Mouse (Mus musculus): ENCODE measurements around the gene Sult5a1.
"Not testable (repeated sequence)": the region's sequence is repeated elsewhere in the genome, so short reads cannot be mapped to it uniquely, and the experiment has no call there.

Sult5a1 gene

GRCm38 (mm10) chr8:123135406-123135805 lies 22.7 kb downstream of the Sult5a1 start:
- no peak for DNase-seq (ENCODE audit: low spot score)

DNA sequence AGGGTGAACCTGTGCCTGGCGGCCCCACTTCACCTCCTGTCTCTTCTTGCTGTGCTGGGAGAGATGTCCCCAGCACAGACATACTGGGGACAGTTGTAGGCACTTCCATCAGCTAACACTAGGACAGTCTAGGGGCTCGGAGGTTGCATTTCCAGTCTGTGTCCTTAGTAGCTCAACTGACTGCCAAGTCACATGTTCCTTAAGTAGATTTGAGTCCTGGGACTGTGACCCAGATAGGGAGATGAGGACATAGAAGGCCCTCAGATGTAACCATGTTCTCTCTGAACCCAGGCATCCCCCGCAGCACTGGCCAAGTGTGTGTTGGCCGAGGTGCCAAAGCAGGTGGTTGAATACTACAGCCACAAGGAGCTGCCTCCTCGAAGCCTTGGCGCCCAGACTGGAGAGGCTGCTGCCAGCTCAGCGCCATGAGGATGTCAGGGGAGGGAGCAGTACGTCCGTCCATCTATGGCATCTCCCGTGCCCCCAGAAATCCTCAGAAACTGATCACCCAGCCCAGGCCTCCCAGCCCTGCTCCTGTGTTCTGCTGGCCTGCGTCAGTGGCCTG lies 23.9 kb downstream of the Sult5a1 start:
- DNase-seq (ENCODE audit: low spot score), result no peak

- DNase-seq (ENCODE audit: low spot score), result no peak
Observed at GRCm38 (mm10) chr8:123132953-123133352, 25.2 kb downstream of the Sult5a1 start.

DNA sequence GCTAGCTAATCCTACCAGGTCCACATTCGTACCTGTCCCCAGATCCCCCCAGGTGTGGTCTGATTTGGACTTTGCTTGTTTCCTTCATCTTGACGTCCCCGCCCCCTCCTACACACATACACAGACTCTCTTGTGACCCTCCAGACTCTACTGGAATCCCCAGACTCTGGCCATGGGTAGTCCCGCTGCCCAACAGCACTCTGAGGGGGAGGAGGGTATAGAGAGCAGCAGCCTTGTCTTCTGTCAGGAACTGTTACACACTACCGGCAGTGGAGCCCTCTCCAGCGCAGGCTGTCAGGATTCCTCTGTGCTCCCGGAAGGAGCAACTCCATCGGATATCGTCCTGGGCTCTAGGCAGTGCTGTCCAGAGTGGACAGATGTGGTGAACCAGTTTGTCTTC lies 27.1 kb downstream of the Sult5a1 start:
- no peak for DNase-seq (ENCODE audit: low spot score)

- no peak for DNase-seq (ENCODE audit: low spot score)
Observed at GRCm38 (mm10) chr8:123126193-123126816, 31.8 kb downstream of the Sult5a1 start.

DNA sequence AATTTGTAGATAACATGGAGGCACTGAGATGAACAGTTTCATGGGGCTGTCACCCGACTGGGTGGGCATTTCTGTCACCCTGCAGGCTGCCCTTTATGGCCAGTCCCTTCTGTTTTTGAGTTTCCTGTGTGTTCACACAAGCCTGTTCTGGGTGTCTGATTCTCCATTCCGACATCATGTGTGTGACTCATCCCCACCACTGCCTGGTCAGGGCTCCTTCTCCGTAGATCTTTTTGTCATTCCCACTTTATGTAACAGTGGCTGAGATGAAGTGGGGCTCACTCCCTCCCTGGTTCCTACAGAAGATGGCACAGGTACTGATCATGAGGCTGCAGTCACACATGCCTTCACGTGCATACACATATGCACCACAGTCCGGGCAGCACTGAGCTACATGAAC lies 35.4 kb downstream of the Sult5a1 start:
- no peak for DNase-seq (ENCODE audit: low spot score)

- no peak for DNase-seq (ENCODE audit: low spot score)
Observed at GRCm38 (mm10) chr8:123122059-123122458, 36.1 kb downstream of the Sult5a1 start.

DNA sequence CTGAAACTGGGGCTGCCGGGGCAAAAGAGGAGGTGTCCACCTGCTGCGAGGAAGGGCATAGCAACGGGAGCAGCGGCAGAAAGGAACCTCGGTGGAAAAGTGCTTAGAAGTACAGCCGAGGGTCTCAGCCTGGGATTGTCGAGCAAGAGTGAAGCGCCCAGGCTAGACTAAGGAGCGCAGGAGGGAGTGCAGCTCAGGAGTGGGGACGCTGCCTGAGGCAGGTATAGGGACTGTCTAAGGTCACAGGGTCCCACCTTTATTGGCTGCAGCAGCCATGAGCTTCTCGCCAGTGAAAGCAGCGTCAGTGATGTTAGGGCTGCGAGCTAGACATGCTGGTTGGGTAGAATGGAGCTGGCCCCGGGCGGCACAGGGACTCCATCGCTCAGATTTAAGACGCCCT lies 40.4 kb downstream of the Sult5a1 start:
- DNase-seq (ENCODE audit: low spot score), result no peak

DNA sequence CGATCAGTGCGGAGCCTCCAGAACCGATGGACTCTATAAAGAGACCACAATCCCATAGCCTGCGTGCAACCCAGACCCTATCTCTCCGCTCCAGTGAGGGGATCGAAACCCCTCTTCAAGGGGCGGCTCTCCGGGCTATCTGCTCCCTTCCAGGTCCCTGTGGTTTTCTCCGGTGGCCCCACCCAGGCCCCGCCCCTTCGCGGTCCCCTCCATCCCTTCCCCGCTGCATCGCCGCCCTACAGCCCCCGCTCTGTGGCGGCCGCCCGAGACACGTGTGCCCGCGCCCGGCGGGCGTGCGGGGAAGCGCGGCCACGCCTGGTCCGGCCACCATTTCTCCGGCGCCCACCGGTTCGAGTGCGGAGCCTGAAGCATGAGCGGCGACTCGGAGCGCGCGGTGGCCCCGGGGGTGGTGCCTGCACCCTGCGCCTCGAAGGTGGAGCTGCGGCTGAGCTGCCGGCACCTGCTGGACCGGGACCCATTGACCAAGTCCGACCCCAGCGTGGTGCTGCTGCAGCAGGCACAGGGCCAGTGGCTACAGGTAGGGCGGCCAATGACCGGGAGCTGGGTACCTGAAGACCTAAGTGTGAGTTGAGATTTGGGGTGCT lies 40.9 kb downstream of the Sult5a1 start, which contains the start of gene Cpne7:
Cpne7 (plus strand) TSS at position 248 of the 605 bp plus-strand sequence.
- no peak for DNase-seq (ENCODE audit: low spot score)

GRCm38 (mm10) chr8:123114644-123115043 lies 43.5 kb downstream of the Sult5a1 start:
- no peak for DNase-seq (ENCODE audit: low spot score)

GRCm38 (mm10) chr8:123113908-123114469 lies 44.1 kb downstream of the Sult5a1 start:
- DNase-seq (ENCODE audit: low spot score), result no peak

DNA sequence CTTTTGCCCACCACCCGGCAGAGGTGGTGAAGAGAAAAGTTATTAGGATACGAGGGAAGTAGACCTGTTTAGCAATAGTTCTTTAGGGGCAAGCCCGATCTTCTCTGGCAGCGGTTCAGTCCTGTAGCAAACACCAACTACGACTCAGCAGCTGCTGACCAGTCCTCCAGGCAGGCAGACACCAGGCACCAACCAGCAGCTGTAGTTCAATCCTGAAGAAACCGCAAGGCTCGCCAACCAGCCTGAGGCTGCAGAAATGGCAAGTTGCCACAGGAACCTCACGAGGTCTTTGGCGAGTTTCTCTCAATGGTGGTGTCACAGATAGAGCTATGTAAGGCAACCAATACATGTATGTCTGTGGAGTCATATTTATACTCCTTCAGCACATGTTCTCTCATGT lies 45.2 kb downstream of the Sult5a1 start:
- DNase-seq (ENCODE audit: low spot score), result no peak

DNA sequence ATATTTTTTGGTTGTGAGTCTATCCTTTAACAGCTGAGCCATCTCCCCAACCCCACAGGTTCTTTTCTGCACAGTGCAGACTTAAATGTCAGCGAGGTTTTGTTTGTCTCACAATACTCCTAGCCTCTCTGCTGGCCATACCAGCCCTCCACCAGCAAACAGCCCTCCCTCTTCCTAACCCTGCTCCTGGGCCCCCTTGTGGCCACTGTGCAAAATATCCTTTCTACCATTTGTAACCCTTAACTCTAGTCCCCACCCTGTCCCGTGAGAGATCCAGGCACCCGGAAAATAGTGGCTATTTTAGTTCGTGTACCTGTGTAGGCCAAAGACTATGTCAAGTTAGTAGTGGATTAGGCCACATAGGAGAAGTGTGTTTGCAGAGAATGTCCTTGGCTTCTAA lies 47.5 kb downstream of the Sult5a1 start:
- no peak for DNase-seq (ENCODE audit: low spot score)

DNA sequence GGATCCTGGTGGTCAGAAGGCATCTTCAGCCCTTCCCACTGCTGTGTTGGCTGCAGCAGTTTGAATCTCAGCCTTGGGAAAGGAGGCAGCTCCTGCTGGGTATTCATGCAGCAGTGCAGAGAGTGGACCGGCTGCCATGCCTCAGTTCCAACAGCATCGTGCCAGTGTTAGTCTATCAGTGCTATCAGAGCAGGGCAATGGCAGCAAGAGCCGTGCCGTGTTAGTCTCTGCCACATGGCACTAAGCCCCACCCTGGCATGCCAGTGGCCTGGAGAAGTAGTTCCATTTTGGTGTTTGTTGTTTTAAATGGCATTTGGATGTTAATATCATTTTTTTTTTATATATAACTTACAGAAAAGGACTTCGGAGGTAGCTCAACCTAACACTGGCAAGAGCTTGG lies 49.2 kb downstream of the Sult5a1 start:
- DNase-seq (ENCODE audit: low spot score), result no peak

- no peak for DNase-seq (ENCODE audit: low spot score)
Observed at GRCm38 (mm10) chr8:123108010-123108409, 50.1 kb downstream of the Sult5a1 start.

- no peak for DNase-seq (ENCODE audit: low spot score)
Observed at GRCm38 (mm10) chr8:123106531-123106930, 51.6 kb downstream of the Sult5a1 start.

GRCm38 (mm10) chr8:123105553-123106326 lies 52.4 kb downstream of the Sult5a1 start:
- no peak for DNase-seq (ENCODE audit: low spot score)

DNA sequence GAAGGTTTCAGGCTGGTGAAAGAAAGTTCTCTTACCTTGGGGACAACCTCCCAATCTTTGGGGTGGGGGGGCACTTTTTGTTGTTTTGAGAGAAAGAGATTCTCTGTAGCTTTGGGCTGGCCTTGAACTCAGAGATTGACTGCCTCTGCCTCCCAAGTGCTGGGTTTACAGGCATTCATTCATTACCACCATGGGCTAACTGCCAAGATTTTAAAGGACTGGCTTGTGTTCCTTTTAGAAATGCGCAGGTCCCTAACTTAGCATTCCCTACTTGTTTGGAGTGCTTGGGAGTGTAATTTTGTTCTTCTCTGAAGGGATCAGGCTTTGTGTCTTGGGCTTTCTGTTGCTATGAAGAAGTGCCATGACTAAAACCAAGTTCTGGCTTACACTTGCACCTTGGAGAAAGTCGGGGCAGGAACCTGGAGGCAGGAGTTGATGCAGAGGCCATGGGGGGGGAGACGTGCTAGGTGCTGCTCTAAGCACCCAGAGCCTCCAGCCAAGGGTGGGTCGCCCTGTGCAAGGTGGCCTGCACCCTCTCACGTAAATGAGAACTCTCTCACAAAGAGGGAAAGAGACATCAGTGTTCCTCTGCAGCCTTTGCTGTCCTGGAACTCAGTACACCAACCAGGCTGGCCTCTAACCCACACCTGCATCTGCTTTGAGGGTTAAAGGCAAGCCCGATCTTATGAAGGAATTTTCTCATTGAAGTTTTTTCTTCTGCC lies 53.9 kb downstream of the Sult5a1 start:
- DNase-seq (ENCODE audit: low spot score), result no peak

- no peak for DNase-seq (ENCODE audit: low spot score)
Observed at GRCm38 (mm10) chr8:123103285-123103684, 54.8 kb downstream of the Sult5a1 start.

GRCm38 (mm10) chr8:123102855-123103254 lies 55.3 kb downstream of the Sult5a1 start:
- DNase-seq (ENCODE audit: low spot score), result not testable (repeated sequence)

- DNase-seq (ENCODE audit: low spot score), result peak; percentile 98
Observed at GRCm38 (mm10) chr8:123101735-123102685, 56.1 kb downstream of the Sult5a1 start, which contains the start of gene Rpl13. TSS of gene Rpl13 (plus strand) at chr8:123102350.
